Mouse (Mus musculus): Measurements from ENCODE around the gene Chic2.

GRCm38 (mm10) chr5:74962771-74963170, 81.8 kb downstream of the Chic2 start:
- TF ChIP-seq CTCF (IDR thresholded peaks at IDR 0.05; ENCODE audit: borderline replicate concordance, insufficient read depth, low read depth, low read length) (no peak), POLR2A (IDR thresholded peaks at IDR 0.05; ENCODE audit: borderline replicate concordance, insufficient read depth, low read length) (no peak)
